Mouse (Mus musculus) lung, adult 2 months (tissue): ENCODE measurements around the gene Spns2.

ENCODE experiments used
- CTCF ChIP-seq: fragments of 200-500 bp; IDR thresholded peaks from 2 replicates; pipeline ENCODE4 v1.5.1; 2011; ENCODE audit warnings: mild to moderate bottlenecking, low read length, control low read depth; ENCODE audit not compliant: insufficient read depth
- POLR2A ChIP-seq: fragments of 200-500 bp; IDR thresholded peaks from 2 replicates; pipeline ENCODE4 v1.6.1; 2011; ENCODE audit warnings: low read depth, mild to moderate bottlenecking, control low read depth, low read length, borderline replicate concordance; ENCODE audit errors: extremely low read depth

GRCm38 (mm10) chr11:72418227-72418626 is 71.5 kb downstream of the Spns2 start:
- TF ChIP-seq POLR2A (no peak), CTCF (no peak)
